Mouse (Mus musculus): ENCODE results near the gene Colgalt2. TPM values are rescaled to one million over a fixed set of nuclear protein-coding genes. Genes with fewer than 3 reads are reported as not detected.

The Colgalt2 gene
- total RNA-seq, 2 experiments from 2014 or later, result not detected

- no peak for ATAC-seq (ENCODE audit: poor library complexity, severe bottlenecking)
Measured at GRCm38 (mm10) chr1:152528214-152528613, 128.6 kb downstream of the Colgalt2 start.

GRCm38 (mm10) chr1:152528778-152529177 is 129.1 kb downstream of the Colgalt2 start:
- peak; percentile 86 for ATAC-seq (ENCODE audit: poor library complexity, severe bottlenecking)

GRCm38 (mm10) chr1:152531498-152531897 is 131.9 kb downstream of the Colgalt2 start:
- peak; percentile 35; the same call in 1 of the 2 replicates for ATAC-seq (ENCODE audit: poor library complexity, severe bottlenecking)

GRCm38 (mm10) chr1:152534531-152534930 is 134.9 kb downstream of the Colgalt2 start:
- no peak for ATAC-seq (ENCODE audit: poor library complexity, severe bottlenecking)

GRCm38 (mm10) chr1:152536416-152537018 is 136.9 kb downstream of the Colgalt2 start:
- ATAC-seq (ENCODE audit: poor library complexity, severe bottlenecking), result peak; percentile 45

GRCm38 (mm10) chr1:152537186-152537585 is 137.6 kb downstream of the Colgalt2 start:
- ATAC-seq (ENCODE audit: poor library complexity, severe bottlenecking), result no peak

- no peak for ATAC-seq (ENCODE audit: poor library complexity, severe bottlenecking)
Measured at GRCm38 (mm10) chr1:152538817-152539216, 139.2 kb downstream of the Colgalt2 start.

GRCm38 (mm10) chr1:152540304-152540887 is 140.8 kb downstream of the Colgalt2 start:
- ATAC-seq (ENCODE audit: poor library complexity, severe bottlenecking), result peak; percentile 67

- ATAC-seq (ENCODE audit: poor library complexity, severe bottlenecking), result no peak
Measured at GRCm38 (mm10) chr1:152542747-152543378, 143.2 kb downstream of the Colgalt2 start.

GRCm38 (mm10) chr1:152543449-152544159 is 144.0 kb downstream of the Colgalt2 start:
- ATAC-seq (ENCODE audit: poor library complexity, severe bottlenecking), result no peak

- ATAC-seq (ENCODE audit: poor library complexity, severe bottlenecking), result no peak
Measured at GRCm38 (mm10) chr1:152549061-152549738, 149.6 kb downstream of the Colgalt2 start.

- no peak for ATAC-seq (ENCODE audit: poor library complexity, severe bottlenecking)
Measured at GRCm38 (mm10) chr1:152550544-152550943, 150.9 kb downstream of the Colgalt2 start.

- no peak for ATAC-seq (ENCODE audit: poor library complexity, severe bottlenecking)
Measured at GRCm38 (mm10) chr1:152550973-152551372, 151.3 kb downstream of the Colgalt2 start.

GRCm38 (mm10) chr1:152553912-152554547 is 154.4 kb downstream of the Colgalt2 start:
- peak; percentile 74 for ATAC-seq (ENCODE audit: poor library complexity, severe bottlenecking)

GRCm38 (mm10) chr1:152555944-152556573 is 156.4 kb downstream of the Colgalt2 start:
- ATAC-seq (ENCODE audit: poor library complexity, severe bottlenecking), result no peak

GRCm38 (mm10) chr1:152556576-152557281 is 157.1 kb downstream of the Colgalt2 start:
- no peak for ATAC-seq (ENCODE audit: poor library complexity, severe bottlenecking)
